Mouse (Mus musculus) kidney, embryonic 14.5 days (tissue): ENCODE measurements around the gene Tut1. TPM values are rescaled to one million over a fixed set of nuclear protein-coding genes. Genes with fewer than 3 reads are reported as not detected.

Source experiments
- ATAC-seq: fragments of 200-750 bp; cut with Nextera tagmentation; 2 replicates; pipeline ENCODE4 v1.8.0; 2017; ENCODE audit warnings: moderate number of reproducible peaks, mild to moderate bottlenecking, moderate TSS enrichment, moderate library complexity; ENCODE audit not compliant: low FRiP score, low TSS enrichment
- H3K27ac ChIP-seq: fragments of 300-500 bp; sonication (generic); 2 replicates; pipeline ENCODE4 v1.5.1; 2014; ENCODE audit warnings: low read depth, mild to moderate bottlenecking, low read length, moderate library complexity, mixed read lengths
- H3K27me3 ChIP-seq: fragments of 300-500 bp; sonication (generic); 2 replicates; pipeline ENCODE4 v1.6.1; 2014; ENCODE audit warnings: mild to moderate bottlenecking, low read length; ENCODE audit not compliant: control insufficient read depth, insufficient read depth
- H3K36me3 ChIP-seq: fragments of 300-500 bp; sonication (generic); 2 replicates; pipeline ENCODE4 v1.6.1; 2014; ENCODE audit warnings: low read length, mixed read lengths; ENCODE audit not compliant: control insufficient read depth, insufficient read depth
- H3K4me1 ChIP-seq: fragments of 300-500 bp; sonication (generic); 2 replicates; pipeline ENCODE4 v1.6.1; 2014; ENCODE audit warnings: low read length, mixed read lengths; ENCODE audit not compliant: control insufficient read depth, insufficient read depth
- H3K4me2 ChIP-seq: fragments of 300-500 bp; sonication (generic); replicated peaks from 2 replicates; pipeline ENCODE4 v1.6.1; 2014; ENCODE audit warnings: low read depth, mild to moderate bottlenecking, low read length
- H3K4me3 ChIP-seq: fragments of 300-500 bp; sonication (generic); 2 replicates; pipeline ENCODE4 v1.5.1; 2014; ENCODE audit warnings: mild to moderate bottlenecking, low read length
- H3K9ac ChIP-seq: fragments of 300-500 bp; sonication (generic); 2 replicates; pipeline ENCODE4 v1.6.1; 2014; ENCODE audit warnings: low read depth, mild to moderate bottlenecking, low read length, moderate library complexity
- H3K9me3 ChIP-seq: fragments of 300-500 bp; sonication (generic); 2 replicates; pipeline ENCODE4 v1.6.1; 2016; ENCODE audit warnings: low read length; ENCODE audit not compliant: control insufficient read depth
- WGBS: fragments of 180-500 bp; shearing (Covaris S2); extraction: QIAGEN DNeasy Blood & Tissue Kit; methylation state at CpG from one replicate; pipeline ENCODE4 v1.1.7; 2014; 5-methylcytosine and 5-hydroxymethylcytosine counted together
- polyA plus RNA-seq: library from polyadenylated mRNA; unstranded; fragments of >200 nt; fragmentation: Nextera tagmentation; extraction: Ambion mirVana; gene quantifications from 2 replicates; pipeline ENCODE4 v1.2.1, GENCODE M21; 2014

The Tut1 gene
- polyA plus RNA-seq, 1 experiment from 2014 or later: 31.7 TPM

GRCm38 (mm10) chr19:8940526-8941133 is 13.0 kb upstream of the Tut1 start:
- Histone ChIP-seq H3K4me1 (peaks cover 23% of the 10 kb centered on the region), H3K4me2 (peak overlapping the region; percentile 60; the same call in 1 of the 2 replicates), H3K9ac (peak overlapping the region; percentile 99), H3K27me3 (no peaks in the 10 kb centered on the region), H3K27ac (peak overlapping the region; percentile 99; the same call in 1 of the 2 replicates), H3K9me3 (no peaks in the 10 kb centered on the region), H3K4me3 (peak overlapping the region; percentile 97; the same call in 1 of the 2 replicates), H3K36me3 (peaks cover 40% of the 10 kb centered on the region)
- 76% methylated on average over 15 of the region's 15 CpGs for WGBS
- no peak for ATAC-seq

- WGBS: 22% methylated on average over 10 of the region's 10 CpGs
- H3K36me3 ChIP-seq: peaks cover 43% of the 10 kb centered on the region
- H3K4me2 ChIP-seq: peak overlapping the region; percentile 60
- H3K9me3 ChIP-seq: no peaks in the 10 kb centered on the region
- H3K4me3 ChIP-seq: peak overlapping the region; percentile 97
- peak; percentile 29 for ATAC-seq
- H3K9ac ChIP-seq: peak overlapping the region; percentile 99
- no peaks in the 10 kb centered on the region for H3K27me3 ChIP-seq
- H3K27ac ChIP-seq: peak overlapping the region; percentile 99
- H3K4me1 ChIP-seq: peaks cover 23% of the 10 kb centered on the region
Observed at GRCm38 (mm10) chr19:8941136-8941514, 12.5 kb upstream of the Tut1 start.

- Histone ChIP-seq H3K4me2 (peak within 1 kb of the TSS; percentile 60), H3K9ac (peak within 1 kb of the TSS; percentile 99), H3K36me3 (peaks cover 48% of the 10 kb centered on the region), H3K4me3 (peak within 1 kb of the TSS; percentile 97), H3K4me1 (peaks cover 23% of the 10 kb centered on the region), H3K9me3 (no peaks in the 10 kb centered on the region), H3K27me3 (no peaks in the 10 kb centered on the region), H3K27ac (peak within 1 kb of the TSS; percentile 99)
- ATAC-seq: peak; percentile 95
- WGBS: under 1% methylated on average over 64 of the region's 64 CpGs
Observed at GRCm38 (mm10) chr19:8941515-8942217, 12.0 kb upstream of the Tut1 start, which contains the start of gene Mta2. Gene Mta2 (plus strand): TSS chr19:8941875.

- Histone ChIP-seq H3K9me3 (no peaks in the 10 kb centered on the region), H3K9ac (peak overlapping the region; percentile 99), H3K36me3 (peaks cover 50% of the 10 kb centered on the region), H3K27me3 (no peaks in the 10 kb centered on the region), H3K4me2 (peak overlapping the region; percentile 60), H3K27ac (peak overlapping the region; percentile 99), H3K4me3 (peak overlapping the region; percentile 97), H3K4me1 (peaks cover 23% of the 10 kb centered on the region)
- ATAC-seq: peak; percentile 59
- WGBS: under 1% methylated on average over 46 of the region's 46 CpGs
Observed at GRCm38 (mm10) chr19:8942276-8942964, 11.2 kb upstream of the Tut1 start.

- Histone ChIP-seq H3K9ac (peak overlapping the region; percentile 99), H3K36me3 (peaks cover 51% of the 10 kb centered on the region)
Observed at GRCm38 (mm10) chr19:8943047-8943446, 10.6 kb upstream of the Tut1 start.

GRCm38 (mm10) chr19:8944062-8944461 is 9.6 kb upstream of the Tut1 start:
- Histone ChIP-seq H3K36me3 (peaks cover 54% of the 10 kb centered on the region), H3K27ac (peak overlapping the region; percentile 19; the same call in 1 of the 2 replicates), H3K4me3 (peak overlapping the region; percentile 97)

More at GRCm38 (mm10) chr19:8943047-8943446, 10.6 kb upstream of the Tut1 start:
- no peak overlapping the region; the same call in 1 of the 2 replicates for H3K27ac ChIP-seq
- peak overlapping the region; percentile 97 for H3K4me3 ChIP-seq
- H3K4me2 ChIP-seq: peak overlapping the region; percentile 60
- no peak for ATAC-seq
- WGBS: 60% methylated on average over 2 of the region's 2 CpGs
- H3K27me3 ChIP-seq: no peaks in the 10 kb centered on the region
- H3K9me3 ChIP-seq: no peaks in the 10 kb centered on the region
- H3K4me1 ChIP-seq: peaks cover 23% of the 10 kb centered on the region

GRCm38 (mm10) chr19:8944750-8945149 is 8.9 kb upstream of the Tut1 start:
- Histone ChIP-seq H3K9ac (peak overlapping the region; percentile 19; the same call in 1 of the 2 replicates), H3K36me3 (peaks cover 58% of the 10 kb centered on the region), H3K4me3 (peak overlapping the region; percentile 12), H3K4me1 (peaks cover 23% of the 10 kb centered on the region), H3K4me2 (peak overlapping the region; percentile 60), H3K27me3 (no peaks in the 10 kb centered on the region), H3K27ac (no peak overlapping the region), H3K9me3 (no peaks in the 10 kb centered on the region)
- 29% methylated on average over 5 of the region's 5 CpGs for WGBS
- ATAC-seq: no peak

More at GRCm38 (mm10) chr19:8944062-8944461, 9.6 kb upstream of the Tut1 start:
- ATAC-seq: no peak
- peaks cover 23% of the 10 kb centered on the region for H3K4me1 ChIP-seq
- WGBS: 66% methylated on average over 5 of the region's 5 CpGs
- no peaks in the 10 kb centered on the region for H3K27me3 ChIP-seq
- H3K9me3 ChIP-seq: no peaks in the 10 kb centered on the region
- peak overlapping the region; percentile 42; the same call in 1 of the 2 replicates for H3K9ac ChIP-seq
- H3K4me2 ChIP-seq: peak overlapping the region; percentile 60; the same call in 1 of the 2 replicates

GRCm38 (mm10) chr19:8945251-8945650 is 8.4 kb upstream of the Tut1 start:
- WGBS: 85% methylated on average over 6 of the region's 6 CpGs
- 0 out of 2 replicates have a peak overlapping the region, but pooled peaks have one; percentile 19 for H3K9ac ChIP-seq

More at GRCm38 (mm10) chr19:8945251-8945650, 8.4 kb upstream of the Tut1 start:
- Histone ChIP-seq H3K36me3 (peaks cover 61% of the 10 kb centered on the region), H3K4me3 (peak overlapping the region; percentile 12), H3K4me1 (peaks cover 23% of the 10 kb centered on the region), H3K4me2 (peak overlapping the region; percentile 60), H3K27ac (no peak overlapping the region), H3K27me3 (no peaks in the 10 kb centered on the region), H3K9me3 (no peaks in the 10 kb centered on the region)
- ATAC-seq: no peak
